Mouse (Mus musculus): ENCODE measurements around the gene Exosc3. TPM values are rescaled to one million over a fixed set of nuclear protein-coding genes. Genes with fewer than 3 reads are reported as not detected.

The Exosc3 gene
- total RNA-seq, 1 experiment = 64.5 TPM

DNA sequence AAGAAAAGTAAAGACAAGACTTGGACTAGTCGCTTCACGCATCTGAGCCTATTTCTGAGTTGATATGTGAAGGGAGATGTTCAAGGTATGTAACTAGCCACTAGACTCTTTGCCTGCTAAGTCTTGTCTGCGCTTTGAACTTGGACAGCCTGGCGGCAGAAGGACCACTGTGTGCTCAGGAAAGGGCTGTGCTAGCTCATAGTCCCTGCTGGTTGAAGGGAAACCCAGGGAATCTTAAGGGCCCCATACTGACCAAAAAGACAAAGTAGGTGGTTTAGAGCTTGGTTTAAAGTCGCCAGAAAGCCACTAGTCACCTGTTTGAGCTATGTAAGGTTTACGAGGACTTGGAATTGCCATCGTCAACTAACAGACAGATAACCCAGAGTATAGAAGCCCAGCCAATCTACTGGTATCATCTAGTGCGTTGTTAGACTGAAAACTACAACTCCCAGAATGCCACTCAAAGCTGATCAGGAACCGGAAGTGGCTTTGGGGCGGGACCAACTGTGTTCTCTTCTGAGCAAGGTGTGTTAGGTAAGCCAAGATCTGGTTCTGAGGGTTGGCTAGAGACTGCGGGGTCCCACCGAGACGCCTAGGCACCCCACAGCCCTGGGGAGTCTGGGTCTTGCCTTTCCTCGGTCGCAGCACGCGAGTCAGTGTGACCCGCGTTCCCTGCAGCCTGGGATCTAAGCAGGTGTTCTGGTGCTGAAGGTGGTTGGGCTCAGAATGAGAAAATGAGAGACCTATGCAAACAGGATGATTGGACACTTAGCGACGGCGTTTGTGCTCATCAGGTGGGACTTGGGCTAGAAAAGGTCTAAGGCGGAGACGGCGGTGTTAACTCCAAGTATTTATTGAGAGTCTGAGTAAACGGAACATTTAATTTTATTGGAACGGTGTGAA lies 45.6 kb downstream of the Exosc3 start, which contains the start of gene Trmt10b:
TSS of gene Trmt10b (plus strand) at position 466 of the 903 bp plus-strand sequence.
- in situ Hi-C loops (cut with MboI; ENCODE audit: low sequenced_read_pairs in 2 of 2, unreplicated experiment in 2 of 2) = no loop called here
- no peaks in the 10 kb centered on the region for H3K4me1 ChIP-seq (ENCODE audit: control insufficient read depth in 2 of 2, insufficient read depth in 2 of 2, low read length in 2 of 2, poor library complexity in 1 of 2)
- H3K9me3 ChIP-seq (ENCODE audit: control insufficient read depth, insufficient read depth, low read depth, low read length) = no peaks in the 10 kb centered on the region
- peak within 1 kb of the TSS; percentile 71 to 88 for H3K4me3 ChIP-seq (ENCODE audit: insufficient read depth in 1 of 2, low read depth in 1 of 2, low read length in 2 of 2, poor library complexity in 1 of 2, severe bottlenecking in 1 of 2)
- peaks cover 4% of the 10 kb centered on the region for H3K36me3 ChIP-seq (ENCODE audit: control insufficient read depth, insufficient read depth, low read length, poor library complexity, severe bottlenecking)
- DNase-seq (ENCODE audit: low read depth, low spot score) = peak; percentile 77
- TF ChIP-seq ZNF384 (IDR thresholded peaks at IDR 0.05; ENCODE audit: low read depth, low read length) (no peak), MAFK (IDR thresholded peaks at IDR 0.05; ENCODE audit: insufficient read depth, low read depth, low read length) (no peak), ZC3H11A (IDR thresholded peaks at IDR 0.05; ENCODE audit: borderline replicate concordance, low read depth, low read length) (no peak), CHD2 (IDR thresholded peaks at IDR 0.05; ENCODE audit: low read depth, low read length) (no peak), HCFC1 (IDR thresholded peaks at IDR 0.05; ENCODE audit: borderline replicate concordance, insufficient read depth, low read length) (peak; percentile 97)
- peak within 1 kb of the TSS; percentile 77 for H3K9ac ChIP-seq (ENCODE audit: insufficient read depth, low read depth, low read length, poor library complexity, severe bottlenecking)
- H3K27ac ChIP-seq (ENCODE audit: insufficient read depth, low read depth, low read length, poor library complexity, severe bottlenecking) = no peak within 1 kb of the TSS

DNA sequence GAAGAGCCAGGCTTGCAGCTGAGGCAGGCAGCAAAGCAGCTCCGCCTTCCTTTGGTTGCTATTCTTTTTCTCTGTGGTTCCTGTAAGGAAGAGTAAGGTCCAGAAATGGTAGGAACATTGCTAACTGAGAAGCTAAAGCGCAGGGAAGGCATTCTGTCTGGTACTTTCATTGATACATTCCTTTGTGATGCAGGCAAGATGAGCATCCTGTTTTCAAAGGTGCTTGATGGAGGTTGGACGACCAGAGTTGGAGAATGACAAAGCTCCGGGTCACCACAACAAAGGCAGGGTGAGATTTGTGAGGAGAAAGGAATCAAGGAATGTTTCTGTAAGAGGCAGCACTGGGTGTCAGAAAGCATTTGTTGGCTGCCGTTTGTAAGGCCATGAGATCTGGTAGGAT lies 54.6 kb downstream of the Exosc3 start:
- Histone ChIP-seq H3K36me3 (ENCODE audit: control insufficient read depth, insufficient read depth, low read length, poor library complexity, severe bottlenecking) (no peaks in the 10 kb centered on the region), H3K27ac (ENCODE audit: insufficient read depth, low read depth, low read length, poor library complexity, severe bottlenecking) (no peak overlapping the region), H3K9me3 (ENCODE audit: control insufficient read depth, insufficient read depth, low read depth, low read length) (no peaks in the 10 kb centered on the region), H3K9ac (ENCODE audit: insufficient read depth, low read depth, low read length, poor library complexity, severe bottlenecking) (no peak overlapping the region), H3K4me3 (ENCODE audit: insufficient read depth in 1 of 2, low read depth in 1 of 2, low read length in 2 of 2, poor library complexity in 1 of 2, severe bottlenecking in 1 of 2) (no peak overlapping the region), H3K4me1 (ENCODE audit: control insufficient read depth in 2 of 2, insufficient read depth in 2 of 2, low read length in 2 of 2, poor library complexity in 1 of 2) (peaks cover 2 to 14% of the 10 kb centered on the region in 2 experiments; a peak in 3 of 4 replicates)
- in situ Hi-C loops (cut with MboI; ENCODE audit: low sequenced_read_pairs in 2 of 2, unreplicated experiment in 2 of 2) = loop anchor here in 1 of 2 experiments (10.0 kb wide), 1 partner anchor 273 kb away; the partner anchor contains the start of genes Polr1e and Zbtb5
- DNase-seq (ENCODE audit: low read depth, low spot score) = peak; percentile 73
- TF ChIP-seq CHD2 (IDR thresholded peaks at IDR 0.05; ENCODE audit: low read depth, low read length) (peak; percentile 55; the same call in 1 of the 2 replicates), ZC3H11A (IDR thresholded peaks at IDR 0.05; ENCODE audit: borderline replicate concordance, low read depth, low read length) (no peak)

GRCm38 (mm10) chr4:45286318-45286717 lies 56.2 kb downstream of the Exosc3 start:
- no peak overlapping the region for H3K27ac ChIP-seq (ENCODE audit: insufficient read depth, low read depth, low read length, poor library complexity, severe bottlenecking)
- peaks cover 2 to 14% of the 10 kb centered on the region in 2 experiments; a peak in 3 of 4 replicates for H3K4me1 ChIP-seq (ENCODE audit: control insufficient read depth in 2 of 2, insufficient read depth in 2 of 2, low read length in 2 of 2, poor library complexity in 1 of 2)
- no peaks in the 10 kb centered on the region for H3K9me3 ChIP-seq (ENCODE audit: control insufficient read depth, insufficient read depth, low read depth, low read length)
- no peak overlapping the region for H3K4me3 ChIP-seq (ENCODE audit: insufficient read depth in 1 of 2, low read depth in 1 of 2, low read length in 2 of 2, poor library complexity in 1 of 2, severe bottlenecking in 1 of 2)
- no peaks in the 10 kb centered on the region for H3K36me3 ChIP-seq (ENCODE audit: control insufficient read depth, insufficient read depth, low read length, poor library complexity, severe bottlenecking)
- no peak overlapping the region for H3K9ac ChIP-seq (ENCODE audit: insufficient read depth, low read depth, low read length, poor library complexity, severe bottlenecking)
- DNase-seq (ENCODE audit: low read depth, low spot score) = no peak
- in situ Hi-C loops (cut with MboI; ENCODE audit: low sequenced_read_pairs in 2 of 2, unreplicated experiment in 2 of 2) = loop anchor here in 1 of 2 experiments (10.0 kb wide), 1 partner anchor 272 kb away; the partner anchor contains the start of genes Polr1e and Zbtb5
- TF ChIP-seq ZNF384 (IDR thresholded peaks at IDR 0.05; ENCODE audit: low read depth, low read length) (no peak), ZC3H11A (IDR thresholded peaks at IDR 0.05; ENCODE audit: borderline replicate concordance, low read depth, low read length) (peak; percentile 46; the same call in 1 of the 2 replicates), HCFC1 (IDR thresholded peaks at IDR 0.05; ENCODE audit: borderline replicate concordance, insufficient read depth, low read length) (no peak)

GRCm38 (mm10) chr4:45279981-45280548 lies 62.5 kb downstream of the Exosc3 start:
- Histone ChIP-seq H3K36me3 (ENCODE audit: control insufficient read depth, insufficient read depth, low read length, poor library complexity, severe bottlenecking) (no peaks in the 10 kb centered on the region), H3K9ac (ENCODE audit: insufficient read depth, low read depth, low read length, poor library complexity, severe bottlenecking) (no peak overlapping the region), H3K4me3 (ENCODE audit: insufficient read depth in 1 of 2, low read depth in 1 of 2, low read length in 2 of 2, poor library complexity in 1 of 2, severe bottlenecking in 1 of 2) (no peak overlapping the region), H3K4me1 (ENCODE audit: control insufficient read depth in 2 of 2, insufficient read depth in 2 of 2, low read length in 2 of 2, poor library complexity in 1 of 2) (peaks cover 0 to 5% of the 10 kb centered on the region in 2 experiments; a peak in 2 of 4 replicates), H3K27ac (ENCODE audit: insufficient read depth, low read depth, low read length, poor library complexity, severe bottlenecking) (no peak overlapping the region), H3K9me3 (ENCODE audit: control insufficient read depth, insufficient read depth, low read depth, low read length) (no peaks in the 10 kb centered on the region)
- TF ChIP-seq MAFK (IDR thresholded peaks at IDR 0.05; ENCODE audit: insufficient read depth, low read depth, low read length) = no peak
- peak; percentile 85; the same call in 1 of the 2 replicates for TF ChIP-seq ZC3H11A (IDR thresholded peaks at IDR 0.05; ENCODE audit: borderline replicate concordance, low read depth, low read length)
- peak; percentile 40 for DNase-seq (ENCODE audit: low read depth, low spot score)
- in situ Hi-C loops (cut with MboI; ENCODE audit: low sequenced_read_pairs in 2 of 2, unreplicated experiment in 2 of 2) = loop anchor here in 1 of 2 experiments (10.0 kb wide), 1 partner anchor 265 kb away; the partner anchor contains the start of genes Polr1e and Zbtb5
